Mouse (Mus musculus): ENCODE measurements around the gene Ninj2.

GRCm38 (mm10) chr6:120246676-120247075 lies 153.5 kb downstream of the Ninj2 start:
- TF ChIP-seq CTCF (IDR thresholded peaks at IDR 0.05) (no peak), EP300 (IDR thresholded peaks at IDR 0.05) (no peak)
